Mouse (Mus musculus) spleen, adult 10 weeks (tissue): ENCODE data around the gene Tecta. TPM values are rescaled to one million over a fixed set of nuclear protein-coding genes. Genes with fewer than 3 reads are reported as not detected.

Source experiments
- polyA plus RNA-seq: library from polyadenylated mRNA; stranded (reverse); fragments of 350-450 nt; fragmentation: Illumina TruSeq; extraction: RNeasy Lipid Tissue Mini Kit (QIAGEN cat#74804); gene quantifications from one replicate; pipeline ENCODE4 v1.2.3, GENCODE M21; 2015; ENCODE audit warnings: low replicate concordance; ENCODE audit not compliant: insufficient read depth

Tecta gene
- 0.07 TPM for polyA plus RNA-seq

DNA sequence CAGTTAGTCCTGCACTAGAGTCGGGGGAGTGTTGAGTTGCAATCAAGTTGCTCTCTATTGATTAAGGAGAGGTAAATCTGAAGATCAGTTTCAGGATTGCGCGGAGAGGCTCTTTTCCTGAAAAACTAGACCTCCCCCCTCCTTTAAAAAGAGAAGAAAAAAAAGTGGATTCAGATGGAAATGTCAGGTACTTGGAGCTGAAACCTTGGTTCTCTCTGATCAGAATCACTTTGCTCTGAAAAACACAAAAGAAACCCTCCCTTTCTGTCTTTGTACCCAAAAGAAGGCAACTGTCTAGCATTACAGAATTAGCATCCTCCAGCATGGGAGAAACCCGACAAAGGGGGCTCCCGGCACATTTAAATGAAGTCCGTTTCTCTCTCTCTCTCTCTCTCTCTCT, at the start of gene Tecta:
TSS of gene Tecta (minus strand) at position 101 of the 400 bp plus-strand sequence.

Other genes starting within 250 kb of the Tecta start
- gene Sc5d, start 135.7 kb downstream of the Tecta start, polyA plus RNA-seq: 41.9 TPM
- 35.1 TPM for gene Tbcel, start 107.9 kb upstream of the Tecta start, polyA plus RNA-seq